Mouse (Mus musculus) liver, embryonic 14.5 days (tissue): ENCODE data around the gene Sgk1. TPM values are rescaled to one million over a fixed set of nuclear protein-coding genes. Genes with fewer than 3 reads are reported as not detected.

Source experiments
- ATAC-seq: fragments of 200-750 bp; cut with Nextera tagmentation; 2 replicates; pipeline ENCODE4 v1.8.0; 2017; ENCODE audit warnings: moderate number of reproducible peaks, mild to moderate bottlenecking, moderate library complexity; ENCODE audit not compliant: insufficient read depth
- DNase-seq, 3 experiments: peaks; one replicate each; pipeline ENCODE4 v3.0.0-alpha.2; 2012 to 2013; ENCODE audit warnings: low read depth in 3 of 3, low spot score in 3 of 3
- H3K27ac ChIP-seq: fragments of 300-500 bp; sonication (generic); 2 replicates; pipeline ENCODE4 v1.5.1; 2014; ENCODE audit warnings: moderate library complexity, mild to moderate bottlenecking, control low read depth, inconsistent platforms
- H3K27me3 ChIP-seq: fragments of 300-500 bp; sonication (generic); 2 replicates; pipeline ENCODE4 v1.6.1; 2014; ENCODE audit warnings: mild to moderate bottlenecking, low read length, moderate library complexity; ENCODE audit not compliant: control insufficient read depth, insufficient read depth
- H3K36me3 ChIP-seq: fragments of 300-500 bp; sonication (generic); replicated peaks from 2 replicates; pipeline ENCODE4 v1.6.1; 2014; ENCODE audit warnings: low read depth; ENCODE audit not compliant: control insufficient read depth, insufficient read depth
- H3K4me1 ChIP-seq, 2 experiments: fragments of 200-500 bp in 1 of 2; fragments of 300-500 bp in 1 of 2; sonication (generic) in 1 of 2; replicated peaks; 2 replicates each; pipeline ENCODE4 v1.6.1; 2012 to 2014; ENCODE audit warnings: antibody characterized with exemption in 1 of 2, inconsistent platforms in 1 of 2, low read length in 1 of 2; ENCODE audit not compliant: control insufficient read depth in 2 of 2, insufficient read depth in 2 of 2
- H3K4me2 ChIP-seq: fragments of 300-500 bp; sonication (generic); 2 replicates; pipeline ENCODE4 v1.6.1; 2014; ENCODE audit warnings: low read depth, mild to moderate bottlenecking, control low read depth, moderate library complexity
- H3K4me3 ChIP-seq, 2 experiments: fragments of 200-500 bp in 1 of 2; fragments of 300-500 bp in 1 of 2; sonication (generic) in 1 of 2; 2 replicates each; pipeline ENCODE4 v1.5.1; 2012 to 2014; ENCODE audit warnings: low read depth in 2 of 2, low read length in 2 of 2, mild to moderate bottlenecking in 2 of 2, control low read depth in 1 of 2, inconsistent platforms in 1 of 2, moderate library complexity in 1 of 2; ENCODE audit not compliant: insufficient read depth in 1 of 2
- H3K9ac ChIP-seq: fragments of 300-500 bp; sonication (generic); replicated peaks from 2 replicates; pipeline ENCODE4 v1.6.1; 2014; ENCODE audit warnings: mild to moderate bottlenecking, control low read depth, moderate library complexity
- H3K9me3 ChIP-seq: fragments of 300-500 bp; sonication (generic); 2 replicates; pipeline ENCODE4 v1.6.1; 2016; ENCODE audit warnings: low read length, mixed read lengths; ENCODE audit not compliant: control insufficient read depth
- CTCF ChIP-seq: IDR thresholded peaks from 2 replicates; pipeline ENCODE4 v1.5.1; 2016; ENCODE audit warnings: antibody characterized with exemption, low read depth, control low read depth
- EP300 ChIP-seq: IDR thresholded peaks from 2 replicates; pipeline ENCODE4 v1.6.1; 2016; ENCODE audit warnings: antibody characterized with exemption, low read depth
- WGBS: fragments of 180-500 bp; shearing (Covaris S2); extraction: QIAGEN DNeasy Blood & Tissue Kit; methylation state at CpG from one replicate; pipeline ENCODE4 v1.1.7; 2014; ENCODE audit not compliant: insufficient replicate concordance; 5-methylcytosine and 5-hydroxymethylcytosine counted together
- polyA plus RNA-seq, 2 experiments: library from polyadenylated mRNA; depleted of rRNA in 1 of 2; stranded (reverse) in 1 of 2; unstranded in 1 of 2; fragments of >200 nt; fragmentation: Nextera tagmentation in 1 of 2; extraction: Ambion mirVana in 1 of 2; gene quantifications; 2 replicates each; pipeline versions ENCODE4 v1.2.1 to v1.2.3; 2012 to 2014

Gene Sgk1
- polyA plus RNA-seq, 2 experiments = 5.3 to 10.3 TPM

- H3K4me1 ChIP-seq = no peaks in the 10 kb centered on the region
- H3K36me3 ChIP-seq = no peaks in the 10 kb centered on the region
- no peak overlapping the region for H3K27ac ChIP-seq
- TF ChIP-seq CTCF (no peak), EP300 (no peak)
- H3K4me2 ChIP-seq = no peak overlapping the region
- H3K4me3 ChIP-seq = no peak overlapping the region
- H3K9me3 ChIP-seq = no peaks in the 10 kb centered on the region
- 74% methylated on average over 9 of the region's 9 CpGs for WGBS
- DNase-seq = no peak
- no peak for ATAC-seq
- no peak overlapping the region for H3K9ac ChIP-seq
- no peaks in the 10 kb centered on the region for H3K27me3 ChIP-seq
Observed at GRCm38 (mm10) chr10:21978421-21978820, 96.4 kb downstream of the Sgk1 start.

GRCm38 (mm10) chr10:21979286-21979965 lies 97.4 kb downstream of the Sgk1 start:
- H3K4me3 ChIP-seq = no peak overlapping the region
- no peaks in the 10 kb centered on the region for H3K9me3 ChIP-seq
- no peak overlapping the region for H3K27ac ChIP-seq
- H3K4me1 ChIP-seq = no peaks in the 10 kb centered on the region
- H3K4me2 ChIP-seq = no peak overlapping the region
- no peak overlapping the region for H3K9ac ChIP-seq
- TF ChIP-seq CTCF (no peak), EP300 (no peak)
- ATAC-seq = no peak
- DNase-seq = no peak
- WGBS = 75% methylated on average over 5 of the region's 5 CpGs
- no peaks in the 10 kb centered on the region for H3K27me3 ChIP-seq
- H3K36me3 ChIP-seq = no peaks in the 10 kb centered on the region

GRCm38 (mm10) chr10:21980780-21981435 lies 98.9 kb downstream of the Sgk1 start:
- no peak overlapping the region for H3K27ac ChIP-seq
- WGBS = 63% methylated on average over 6 of the region's 6 CpGs
- DNase-seq = no peak
- ATAC-seq = no peak
- TF ChIP-seq EP300 (no peak), CTCF (no peak)
- no peaks in the 10 kb centered on the region for H3K4me1 ChIP-seq
- H3K4me2 ChIP-seq = no peak overlapping the region
- H3K36me3 ChIP-seq = no peaks in the 10 kb centered on the region
- H3K4me3 ChIP-seq = no peak overlapping the region
- no peaks in the 10 kb centered on the region for H3K27me3 ChIP-seq
- H3K9me3 ChIP-seq = no peaks in the 10 kb centered on the region
- H3K9ac ChIP-seq = no peak overlapping the region

GRCm38 (mm10) chr10:21982303-21982702 lies 100.3 kb downstream of the Sgk1 start:
- Histone ChIP-seq H3K4me1 (no peaks in the 10 kb centered on the region), H3K4me2 (no peak overlapping the region), H3K4me3 (no peak overlapping the region), H3K9ac (no peak overlapping the region), H3K27ac (no peak overlapping the region), H3K9me3 (no peaks in the 10 kb centered on the region), H3K36me3 (no peaks in the 10 kb centered on the region), H3K27me3 (no peaks in the 10 kb centered on the region)
- no peak for DNase-seq
- ATAC-seq = no peak
- 46% methylated on average over 2 of the region's 2 CpGs for WGBS
- TF ChIP-seq EP300 (no peak), CTCF (no peak)

GRCm38 (mm10) chr10:21988489-21988888 lies 106.5 kb downstream of the Sgk1 start:
- DNase-seq (no peak), ATAC-seq (no peak)
- H3K27me3 ChIP-seq = peaks cover 25% of the 10 kb centered on the region
- H3K27ac ChIP-seq = no peak overlapping the region
- no peak overlapping the region for H3K4me3 ChIP-seq
- no peak overlapping the region for H3K9ac ChIP-seq
- no peaks in the 10 kb centered on the region for H3K4me1 ChIP-seq
- TF ChIP-seq CTCF = no peak
- TF ChIP-seq EP300 = no peak
- H3K9me3 ChIP-seq = no peaks in the 10 kb centered on the region
- no peak overlapping the region for H3K4me2 ChIP-seq
- H3K36me3 ChIP-seq = no peaks in the 10 kb centered on the region
- 67% methylated on average over 5 of the region's 5 CpGs for WGBS
